Mouse (Mus musculus): Measurements from ENCODE around the gene Mapkapk2.

- no peak for TF ChIP-seq CTCF (IDR thresholded peaks at IDR 0.05; ENCODE audit: low read depth)
- no peak for TF ChIP-seq EP300 (optimal IDR thresholded peaks at IDR 0.05)
Observed at GRCm38 (mm10) chr1:131043636-131044035, 54.0 kb downstream of the Mapkapk2 start.
